Mouse (Mus musculus): ENCODE results near the gene En1.

DNA sequence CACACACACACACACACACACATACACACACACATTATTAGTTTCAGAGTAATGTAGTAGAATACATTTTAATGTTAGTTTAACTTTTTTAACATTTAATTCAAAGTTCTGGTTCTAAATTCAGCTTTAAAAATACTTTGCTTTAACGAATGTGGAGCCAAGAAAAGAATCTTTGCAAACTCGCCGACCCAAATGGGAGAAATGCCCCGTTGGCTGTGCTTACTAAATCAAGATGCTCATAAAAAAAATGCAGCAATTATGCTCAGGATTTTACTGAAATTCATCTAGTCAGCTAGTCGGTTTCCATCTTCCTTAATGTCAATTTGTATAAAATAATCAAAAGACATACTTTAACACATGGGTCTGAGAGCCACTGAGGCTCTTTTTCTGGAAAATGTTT is 49.8 kb downstream of the En1 start:
- no peak for TF ChIP-seq CTCF (IDR thresholded peaks at IDR 0.05; ENCODE audit: low read depth)
- TF ChIP-seq EP300 (optimal IDR thresholded peaks at IDR 0.05): no peak
